Mouse (Mus musculus) spleen, adult 2 months (tissue): ENCODE results near the gene Tcte2.

Experiments
- CTCF ChIP-seq: fragments of 200-500 bp; IDR thresholded peaks from 2 replicates; pipeline ENCODE4 v1.5.1; 2011; ENCODE audit warnings: mild to moderate bottlenecking, inconsistent platforms; ENCODE audit not compliant: insufficient read depth, insufficient read length, insufficient replicate concordance; ENCODE audit errors: extremely low read depth
- POLR2A ChIP-seq: fragments of 200-500 bp; IDR thresholded peaks from 2 replicates; pipeline ENCODE4 v1.6.1; 2011; ENCODE audit warnings: low read depth, low read length, inconsistent platforms

- TF ChIP-seq POLR2A (no peak), CTCF (no peak)
These were observed 23.4 kb downstream of the Tcte2 start for GRCm38 (mm10) chr17:13738121-13738776.
